Mouse (Mus musculus): ENCODE data around the gene Dnmt1.

- TF ChIP-seq CTCF (IDR thresholded peaks at IDR 0.05): peak; percentile 20; the same call in 1 of the 2 replicates
- no peak for TF ChIP-seq POLR2A (IDR thresholded peaks at IDR 0.05; ENCODE audit: insufficient read depth, low read depth, low read length)
- TF ChIP-seq EP300 (IDR thresholded peaks at IDR 0.05; ENCODE audit: insufficient read depth, low read depth, low read length): no peak
Measured at GRCm38 (mm10) chr9:20870211-20871173, 89.2 kb downstream of the Dnmt1 start.

Data from heart, adult 2 months (tissue).